Mouse (Mus musculus): ENCODE results near the gene Tm4sf19. TPM values are rescaled to one million over a fixed set of nuclear protein-coding genes. Genes with fewer than 3 reads are reported as not detected.

The Tm4sf19 gene
- polyA plus RNA-seq (2016; fragmentation: Nextera tagmentation; extraction: Ambion mirVana) = not detected in 2 replicates

DNA sequence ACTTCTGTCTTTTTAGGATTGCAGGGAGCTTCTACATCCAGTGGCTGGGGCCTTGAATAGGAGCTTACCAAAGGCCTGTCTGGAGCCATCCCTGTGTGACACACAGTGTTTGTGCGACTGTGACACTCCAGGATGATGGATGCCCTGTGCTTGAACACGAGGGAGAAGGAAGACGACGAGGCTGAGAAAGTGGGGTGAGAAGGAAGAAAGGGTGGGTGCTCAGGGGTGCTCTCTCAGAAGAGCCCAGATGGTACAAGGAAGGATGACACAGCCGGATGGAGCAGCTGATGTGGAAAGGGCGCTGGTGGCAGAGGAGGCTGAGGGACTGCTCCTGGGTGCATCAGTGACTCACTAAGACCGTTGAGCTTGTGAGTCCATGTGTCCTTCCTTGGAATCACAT, at the start of gene Tm4sf19:
Gene Tm4sf19 (plus strand): TSS at position 240 of the 400 bp plus-strand sequence.
- no peaks in the 10 kb centered on the region for H3K27me3 ChIP-seq (replicated peaks; ENCODE audit: low read depth, poor library complexity, severe bottlenecking)
- WGBS = 88% methylated on average over 7 of the region's 7 CpGs

DNA sequence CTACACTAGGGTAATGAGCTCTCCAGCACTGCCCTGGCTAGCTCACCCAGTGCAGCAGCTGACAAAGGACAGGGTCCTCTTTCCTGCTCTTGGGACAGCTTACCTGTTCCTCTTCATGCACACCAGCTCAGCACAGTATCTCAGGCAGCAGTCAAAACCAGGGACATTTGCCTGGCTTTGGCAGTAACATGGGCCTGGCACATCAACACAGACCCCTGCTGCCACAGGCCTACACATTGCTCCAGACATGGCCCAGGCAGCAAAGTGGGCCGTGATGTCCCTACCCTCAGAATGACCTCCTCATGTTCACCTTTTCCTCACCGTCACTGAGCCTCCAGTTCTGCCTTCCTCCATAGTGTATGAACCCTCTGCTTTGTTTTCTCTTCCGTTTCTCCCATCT, 49.5 kb upstream of the Tm4sf19 start:
- WGBS = 88% methylated on average over 3 of the region's 3 CpGs
- peaks cover 48% of the 10 kb centered on the region for H3K36me3 ChIP-seq (replicated peaks)
- no peaks in the 10 kb centered on the region for H3K27me3 ChIP-seq (replicated peaks; ENCODE audit: low read depth, poor library complexity, severe bottlenecking)
- no peak overlapping the region for H3K4me3 ChIP-seq
- DNase-seq (ENCODE audit: low spot score) = no peak
- no peak overlapping the region for H3K27ac ChIP-seq (replicated peaks)
- H3K9me3 ChIP-seq = no peaks in the 10 kb centered on the region
- H3K4me1 ChIP-seq = no peaks in the 10 kb centered on the region

More for the DNA sequence above, at the start of gene Tm4sf19:
- H3K4me1 ChIP-seq = peaks cover 8% of the 10 kb centered on the region
- no peak for DNase-seq (ENCODE audit: low spot score)
- no peaks in the 10 kb centered on the region for H3K36me3 ChIP-seq (replicated peaks)
- H3K4me3 ChIP-seq = no peak within 1 kb of the TSS
- no peaks in the 10 kb centered on the region for H3K9me3 ChIP-seq
- H3K27ac ChIP-seq (replicated peaks) = no peak within 1 kb of the TSS

DNA sequence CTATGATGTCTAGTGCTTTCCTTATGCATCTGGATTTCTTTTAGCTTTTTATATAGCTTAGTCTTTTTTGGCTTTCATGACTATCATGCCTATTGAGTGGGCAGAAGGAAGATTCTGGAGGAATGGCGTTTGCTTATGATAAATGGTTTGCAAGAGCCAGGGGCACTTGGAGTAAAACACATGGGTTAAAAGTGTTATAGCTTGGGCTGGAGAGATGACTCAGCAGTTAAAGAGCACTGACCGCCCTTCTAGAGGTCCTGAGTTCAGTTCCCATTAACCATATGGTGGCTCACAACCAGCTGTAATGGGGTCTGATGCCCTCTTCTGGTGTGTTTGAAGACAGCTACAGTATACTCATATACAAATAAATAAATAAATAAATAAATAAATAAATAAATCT, 36.8 kb upstream of the Tm4sf19 start:
- WGBS = 82% methylated on average over 2 of the region's 2 CpGs
- Histone ChIP-seq H3K4me1 (no peaks in the 10 kb centered on the region), H3K4me3 (no peak overlapping the region), H3K27ac (replicated peaks) (no peak overlapping the region), H3K36me3 (replicated peaks) (peaks cover 82% of the 10 kb centered on the region), H3K27me3 (replicated peaks; ENCODE audit: low read depth, poor library complexity, severe bottlenecking) (no peaks in the 10 kb centered on the region), H3K9me3 (no peaks in the 10 kb centered on the region)
- no peak for DNase-seq (ENCODE audit: low spot score)

DNA sequence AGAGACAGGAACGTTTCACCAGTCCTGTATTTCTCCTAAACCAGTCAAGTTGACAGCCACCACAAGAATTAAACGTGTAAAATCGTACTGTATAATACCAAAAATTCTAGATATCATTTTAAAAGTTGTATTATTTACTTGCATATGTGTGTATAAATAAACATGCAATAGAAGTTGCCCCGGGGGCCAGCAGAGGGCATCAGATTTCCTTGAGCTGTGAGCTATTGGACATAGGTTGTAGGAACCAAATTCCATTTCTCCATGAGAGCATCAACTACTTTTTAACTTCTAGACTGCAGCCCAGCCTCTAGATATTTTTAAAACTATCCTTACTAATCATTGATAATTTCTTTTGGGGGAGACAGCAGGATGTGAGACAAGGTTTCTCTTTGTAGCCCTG, 29.0 kb upstream of the Tm4sf19 start:
- peak; percentile 21 for DNase-seq (ENCODE audit: low spot score)
- Histone ChIP-seq H3K27ac (replicated peaks) (no peak overlapping the region), H3K27me3 (replicated peaks; ENCODE audit: low read depth, poor library complexity, severe bottlenecking) (no peaks in the 10 kb centered on the region), H3K4me3 (no peak overlapping the region), H3K9me3 (no peaks in the 10 kb centered on the region), H3K36me3 (replicated peaks) (peaks cover 93% of the 10 kb centered on the region), H3K4me1 (no peaks in the 10 kb centered on the region)
- WGBS = 88% methylated on average over 4 of the region's 4 CpGs

DNA sequence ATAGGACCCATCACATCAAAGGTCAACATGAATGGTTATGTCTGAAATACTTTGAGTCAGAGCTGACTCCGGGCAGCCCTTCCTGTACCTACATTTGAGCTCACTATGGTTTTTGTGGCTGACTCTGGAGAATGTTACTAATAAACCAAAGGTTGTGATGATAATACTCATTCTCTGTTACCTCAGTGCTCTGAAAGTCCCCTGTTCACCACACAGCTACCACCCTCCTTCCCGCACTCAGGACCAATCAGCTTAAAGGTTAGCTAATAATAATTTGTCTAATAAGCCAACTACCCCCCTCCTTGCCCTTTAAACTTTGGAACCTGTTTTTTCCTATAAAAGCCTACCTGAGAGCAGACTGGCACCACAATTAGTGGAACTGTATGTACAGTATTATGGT, 20.7 kb upstream of the Tm4sf19 start:
- 98% methylated on average over 2 of the region's 2 CpGs for WGBS

DNA sequence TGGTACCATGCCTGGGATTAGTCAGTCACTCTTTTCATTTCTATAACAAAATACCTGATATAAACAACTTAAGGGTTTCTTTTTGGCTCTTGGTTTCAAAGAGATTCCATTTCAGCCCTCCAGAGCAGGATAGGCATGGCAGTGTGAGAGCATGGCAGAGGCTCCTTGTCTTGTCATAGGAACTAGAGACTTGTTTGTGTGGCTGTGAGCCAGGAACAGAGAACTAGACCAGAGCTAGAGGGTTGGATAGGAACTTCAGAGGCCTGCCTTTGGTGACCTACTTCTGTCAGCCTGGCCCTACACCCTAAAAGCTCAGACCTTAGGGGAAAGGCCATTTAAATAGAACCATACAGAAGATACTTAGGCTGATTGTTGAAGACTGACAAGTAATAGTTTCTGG, 17.4 kb upstream of the Tm4sf19 start:
- H3K9me3 ChIP-seq = no peaks in the 10 kb centered on the region
- DNase-seq (ENCODE audit: low spot score) = no peak
- no peak overlapping the region for H3K27ac ChIP-seq (replicated peaks)
- no peak overlapping the region for H3K4me3 ChIP-seq
- peaks cover 96% of the 10 kb centered on the region for H3K36me3 ChIP-seq (replicated peaks)
- no peaks in the 10 kb centered on the region for H3K27me3 ChIP-seq (replicated peaks; ENCODE audit: low read depth, poor library complexity, severe bottlenecking)
- H3K4me1 ChIP-seq = no peaks in the 10 kb centered on the region

More for the DNA sequence above, 20.7 kb upstream of the Tm4sf19 start:
- H3K36me3 ChIP-seq (replicated peaks) = peaks cover 100% of the 10 kb centered on the region
- no peaks in the 10 kb centered on the region for H3K27me3 ChIP-seq (replicated peaks; ENCODE audit: low read depth, poor library complexity, severe bottlenecking)
- H3K27ac ChIP-seq (replicated peaks) = no peak overlapping the region
- H3K9me3 ChIP-seq = no peaks in the 10 kb centered on the region
- DNase-seq (ENCODE audit: low spot score) = no peak
- no peaks in the 10 kb centered on the region for H3K4me1 ChIP-seq
- H3K4me3 ChIP-seq = no peak overlapping the region

- Histone ChIP-seq H3K27me3 (replicated peaks; ENCODE audit: low read depth, poor library complexity, severe bottlenecking) (no peaks in the 10 kb centered on the region), H3K27ac (replicated peaks) (no peak overlapping the region), H3K36me3 (replicated peaks) (peaks cover 88% of the 10 kb centered on the region), H3K4me3 (no peak overlapping the region), H3K9me3 (no peaks in the 10 kb centered on the region), H3K4me1 (no peaks in the 10 kb centered on the region)
- no peak for DNase-seq (ENCODE audit: low spot score)
- WGBS = 92% methylated on average over 2 of the region's 2 CpGs
Observed at GRCm38 (mm10) chr16:32384885-32385284, 15.4 kb upstream of the Tm4sf19 start.

GRCm38 (mm10) chr16:32386826-32387225, 13.5 kb upstream of the Tm4sf19 start:
- Histone ChIP-seq H3K4me1 (no peaks in the 10 kb centered on the region), H3K4me3 (no peak overlapping the region), H3K9me3 (no peaks in the 10 kb centered on the region), H3K36me3 (replicated peaks) (peaks cover 88% of the 10 kb centered on the region), H3K27me3 (replicated peaks; ENCODE audit: low read depth, poor library complexity, severe bottlenecking) (no peaks in the 10 kb centered on the region), H3K27ac (replicated peaks) (no peak overlapping the region)
- 89% methylated on average over 3 of the region's 3 CpGs for WGBS
- no peak for DNase-seq (ENCODE audit: low spot score)

DNA sequence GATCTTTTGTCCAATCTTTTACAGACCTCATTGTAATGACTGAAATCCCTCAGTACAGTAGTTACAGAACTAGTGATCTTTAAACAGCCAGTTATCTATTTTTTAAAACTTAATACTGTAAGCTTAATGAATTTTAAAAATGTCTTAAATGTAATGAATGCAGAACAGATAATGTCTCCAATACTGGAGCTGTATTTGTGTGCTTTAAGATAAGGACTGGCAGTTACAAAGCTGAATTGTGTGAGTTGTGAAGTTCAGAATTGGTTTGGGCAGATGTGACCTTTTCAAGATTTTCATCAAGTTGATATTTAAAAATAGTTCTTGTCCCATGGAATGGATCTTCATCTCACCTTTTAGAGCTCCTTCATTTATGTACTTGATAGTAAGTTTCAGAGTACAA, 11.3 kb upstream of the Tm4sf19 start:
- Histone ChIP-seq H3K4me1 (no peaks in the 10 kb centered on the region), H3K4me3 (no peak overlapping the region), H3K27ac (replicated peaks) (no peak overlapping the region), H3K9me3 (no peaks in the 10 kb centered on the region), H3K36me3 (replicated peaks) (peaks cover 84% of the 10 kb centered on the region), H3K27me3 (replicated peaks; ENCODE audit: low read depth, poor library complexity, severe bottlenecking) (no peaks in the 10 kb centered on the region)
- DNase-seq (ENCODE audit: low spot score) = no peak

- Histone ChIP-seq H3K36me3 (replicated peaks) (peaks cover 77% of the 10 kb centered on the region), H3K4me3 (no peak overlapping the region), H3K27me3 (replicated peaks; ENCODE audit: low read depth, poor library complexity, severe bottlenecking) (no peaks in the 10 kb centered on the region), H3K4me1 (no peaks in the 10 kb centered on the region), H3K9me3 (no peaks in the 10 kb centered on the region), H3K27ac (replicated peaks) (no peak overlapping the region)
- 89% methylated on average over 3 of the region's 3 CpGs for WGBS
- DNase-seq (ENCODE audit: low spot score) = no peak
Observed at GRCm38 (mm10) chr16:32389841-32390240, 10.5 kb upstream of the Tm4sf19 start.

- 96% methylated on average over 3 of the region's 3 CpGs for WGBS
- H3K27ac ChIP-seq (replicated peaks) = no peak overlapping the region
Observed at GRCm38 (mm10) chr16:32390882-32391281, 9.4 kb upstream of the Tm4sf19 start.

DNA sequence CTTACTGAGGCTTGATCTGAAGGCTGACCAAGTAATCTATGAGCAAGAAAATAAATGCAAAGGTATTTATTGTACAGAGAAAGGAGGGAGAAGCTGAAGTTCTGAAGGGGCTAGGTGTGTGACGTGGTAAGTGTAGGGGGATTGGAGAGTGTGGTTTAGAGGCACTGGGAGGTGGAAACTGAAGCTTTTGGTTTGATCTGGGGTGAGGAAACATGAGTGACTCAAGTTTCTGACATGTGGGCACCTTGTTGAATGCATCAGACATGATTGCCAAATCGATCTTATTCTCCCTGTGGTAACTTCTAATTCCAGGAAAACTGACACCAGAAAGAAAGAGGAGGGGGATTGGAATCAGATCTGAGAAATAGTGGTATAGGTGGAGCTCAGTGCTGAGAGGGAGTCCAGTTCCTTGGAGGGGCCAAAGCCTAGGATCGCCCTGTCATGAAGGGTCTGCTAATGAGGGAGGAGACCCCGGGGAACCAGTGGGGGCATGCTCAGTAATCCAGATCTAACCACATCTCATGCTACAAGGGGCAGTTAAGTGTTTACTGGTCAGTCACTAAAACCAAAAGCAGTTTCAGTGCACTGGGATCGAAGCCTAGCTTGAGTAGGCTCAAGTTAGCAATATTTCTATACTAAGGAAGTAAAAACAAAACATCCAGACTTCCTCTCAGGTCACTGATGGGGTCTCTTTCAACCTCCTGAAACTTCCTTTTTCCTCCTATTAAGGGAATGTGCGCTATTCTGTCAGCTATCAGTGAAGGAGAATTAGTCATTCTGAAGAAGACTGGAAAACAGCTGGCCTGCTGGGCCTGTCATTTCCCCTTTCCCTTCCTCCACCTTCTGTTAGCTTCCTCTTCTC, 4.4 kb upstream of the Tm4sf19 start:
- Histone ChIP-seq H3K4me3 (no peak overlapping the region), H3K27ac (replicated peaks) (no peak overlapping the region), H3K27me3 (replicated peaks; ENCODE audit: low read depth, poor library complexity, severe bottlenecking) (no peaks in the 10 kb centered on the region), H3K4me1 (peaks cover 6% of the 10 kb centered on the region), H3K36me3 (replicated peaks) (peaks cover 28% of the 10 kb centered on the region), H3K9me3 (no peaks in the 10 kb centered on the region)
- WGBS = 72% methylated on average over 6 of the region's 6 CpGs
- DNase-seq (ENCODE audit: low spot score) = no peak

More at GRCm38 (mm10) chr16:32390882-32391281, 9.4 kb upstream of the Tm4sf19 start:
- Histone ChIP-seq H3K27me3 (replicated peaks; ENCODE audit: low read depth, poor library complexity, severe bottlenecking) (no peaks in the 10 kb centered on the region), H3K4me3 (no peak overlapping the region), H3K36me3 (replicated peaks) (peaks cover 67% of the 10 kb centered on the region), H3K4me1 (peaks cover 6% of the 10 kb centered on the region), H3K9me3 (no peaks in the 10 kb centered on the region)
- no peak for DNase-seq (ENCODE audit: low spot score)

DNA sequence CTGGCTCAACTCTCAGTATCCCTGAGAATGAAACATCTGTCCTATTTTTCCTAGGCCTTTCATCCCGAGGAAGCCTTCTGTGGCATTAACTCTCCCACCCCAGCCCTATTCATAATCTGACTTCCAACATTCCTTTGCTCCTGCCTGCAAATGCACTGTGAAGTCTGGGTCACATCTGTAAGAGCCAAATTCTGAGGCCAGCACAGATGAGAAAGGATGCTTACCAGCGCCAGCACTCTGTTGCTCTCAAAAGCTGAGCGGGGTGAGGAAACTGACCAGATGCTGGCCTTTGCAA, 3.8 kb upstream of the Tm4sf19 start:
- no peak for DNase-seq (ENCODE audit: low spot score)
- H3K27me3 ChIP-seq (replicated peaks; ENCODE audit: low read depth, poor library complexity, severe bottlenecking) = no peaks in the 10 kb centered on the region
- WGBS = 66% methylated on average over 3 of the region's 3 CpGs
- H3K9me3 ChIP-seq = no peaks in the 10 kb centered on the region
- H3K4me3 ChIP-seq = no peak overlapping the region
- H3K4me1 ChIP-seq = peaks cover 6% of the 10 kb centered on the region
- H3K36me3 ChIP-seq (replicated peaks) = peaks cover 23% of the 10 kb centered on the region
- no peak overlapping the region for H3K27ac ChIP-seq (replicated peaks)

All from embryonic facial prominence, embryonic 10.5 days (tissue).